Mouse (Mus musculus) CH12.LX (cell line): Measurements from ENCODE around the gene Pafah1b2. TPM values are rescaled to one million over a fixed set of nuclear protein-coding genes. Genes with fewer than 3 reads are reported as not detected.

ENCODE experiments used
- DNase-seq: peaks from one replicate; pipeline ENCODE4 v3.0.0-alpha.2; 2013; ENCODE audit errors: extremely low read depth
- H3K27ac ChIP-seq: 2 replicates; pipeline ENCODE4 v1.5.1; 2012; ENCODE audit warnings: low read depth, mild to moderate bottlenecking, control low read depth, moderate library complexity; ENCODE audit not compliant: insufficient read depth
- H3K27me3 ChIP-seq: replicated peaks from 2 replicates; pipeline ENCODE3; 2012; ENCODE audit warnings: inconsistent platforms
- H3K36me3 ChIP-seq, 2 experiments: replicated peaks in 1 of 2; 2 replicates each; pipeline versions ENCODE3 to v1.6.1; 2012; ENCODE audit warnings: inconsistent platforms in 1 of 2, low read length in 1 of 2, mild to moderate bottlenecking in 1 of 2, mixed read lengths in 1 of 2, moderate library complexity in 1 of 2; ENCODE audit not compliant: control insufficient read depth in 1 of 2, insufficient read depth in 1 of 2
- H3K4me1 ChIP-seq, 2 experiments: 2 replicates each; pipeline ENCODE4 v1.6.1; 2012; ENCODE audit warnings: inconsistent platforms in 1 of 2, moderate library complexity in 1 of 2; ENCODE audit not compliant: insufficient read depth in 2 of 2, control insufficient read depth in 1 of 2
- H3K4me2 ChIP-seq: 2 replicates; pipeline ENCODE4 v1.6.1; 2012; ENCODE audit warnings: low read depth, mild to moderate bottlenecking, control low read depth; ENCODE audit not compliant: poor library complexity, insufficient read depth, severe bottlenecking
- H3K4me3 ChIP-seq, 3 experiments: fragments of 150-350 bp in 1 of 3; sonication (generic) in 1 of 3; replicated peaks in 1 of 3; 2 replicates each; pipeline versions ENCODE3 to v1.5.1; 2011 to 2012; ENCODE audit warnings: low read depth in 2 of 3, low read length in 2 of 3, mild to moderate bottlenecking in 2 of 3, moderate library complexity in 2 of 3, control low read depth in 1 of 3, improper control_type of control experiment in 1 of 3, inconsistent platforms in 1 of 3, mixed read lengths in 1 of 3; ENCODE audit not compliant: poor library complexity in 1 of 3
- H3K79me2 ChIP-seq: replicated peaks from 2 replicates; pipeline ENCODE4 v1.6.1; 2012; ENCODE audit warnings: mild to moderate bottlenecking, moderate library complexity; ENCODE audit not compliant: control insufficient read depth, poor library complexity, insufficient read depth, severe bottlenecking; ENCODE audit errors: extremely low read depth
- H3K9ac ChIP-seq: 2 replicates; pipeline ENCODE4 v1.6.1; 2012; ENCODE audit warnings: low read depth, mild to moderate bottlenecking, control low read depth, moderate library complexity; ENCODE audit not compliant: insufficient read depth
- H3K9me3 ChIP-seq: replicated peaks from 2 replicates; pipeline ENCODE3; 2012; ENCODE audit warnings: low read length, inconsistent platforms, mixed read lengths
- BHLHE40 ChIP-seq: IDR thresholded peaks from 2 replicates; pipeline ENCODE4 v1.6.1; 2011; ENCODE audit warnings: mild to moderate bottlenecking, low read depth, low read length, improper control_type of control experiment
- CHD2 ChIP-seq: IDR thresholded peaks from 2 replicates; pipeline ENCODE4 v1.6.1; 2011; ENCODE audit warnings: low read length, improper control_type of control experiment
- E2F4 ChIP-seq: IDR thresholded peaks from 2 replicates; pipeline ENCODE4 v1.6.1; 2011; ENCODE audit warnings: low read depth, low read length, improper control_type of control experiment; ENCODE audit not compliant: insufficient replicate concordance
- ELF1 ChIP-seq: IDR thresholded peaks from 2 replicates; pipeline ENCODE4 v1.6.1; 2014; ENCODE audit warnings: low read depth, mild to moderate bottlenecking, inconsistent platforms, low read length, improper control_type of control experiment
- EP300 ChIP-seq: IDR thresholded peaks from 2 replicates; pipeline ENCODE4 v1.6.1; 2011; ENCODE audit warnings: low read length, improper control_type of control experiment
- ETS1 ChIP-seq: conservative IDR thresholded peaks from 2 replicates; pipeline ENCODE4 v1.6.1; 2012; ENCODE audit warnings: low read depth, mild to moderate bottlenecking, inconsistent platforms, low read length, improper control_type of control experiment, moderate library complexity
- GABPA ChIP-seq: IDR thresholded peaks from 2 replicates; pipeline ENCODE4 v1.6.1; 2012; ENCODE audit warnings: low read depth, low read length, improper control_type of control experiment, inconsistent platforms; ENCODE audit not compliant: insufficient replicate concordance
- JUND ChIP-seq: conservative IDR thresholded peaks from 2 replicates; pipeline ENCODE4 v1.6.1; 2011; ENCODE audit warnings: low read depth, low read length, improper control_type of control experiment
- MAZ ChIP-seq: IDR thresholded peaks from 2 replicates; pipeline ENCODE4 v1.6.1; 2012; ENCODE audit warnings: low read depth, mild to moderate bottlenecking, inconsistent platforms, low read length, improper control_type of control experiment, moderate library complexity
- MEF2A ChIP-seq: IDR thresholded peaks from 2 replicates; pipeline ENCODE4 v1.6.1; 2014; ENCODE audit warnings: low read depth, mild to moderate bottlenecking, inconsistent platforms, low read length, improper control_type of control experiment, borderline replicate concordance
- MXI1 ChIP-seq: IDR thresholded peaks from 2 replicates; pipeline ENCODE4 v1.6.1; 2011; ENCODE audit warnings: mild to moderate bottlenecking, low read depth, low read length, improper control_type of control experiment
- MYC ChIP-seq: IDR thresholded peaks from 2 replicates; pipeline ENCODE4 v1.6.1; 2011; ENCODE audit warnings: low read depth, mild to moderate bottlenecking, improper control_type of control experiment, low read length
- NELFE ChIP-seq: IDR thresholded peaks from 2 replicates; pipeline ENCODE4 v1.6.1; 2011; ENCODE audit warnings: low read depth, low read length, improper control_type of control experiment
- NRF1 ChIP-seq: IDR thresholded peaks from 2 replicates; pipeline ENCODE4 v1.6.1; 2014; ENCODE audit warnings: low read depth, mild to moderate bottlenecking, inconsistent platforms, low read length, improper control_type of control experiment, moderate library complexity
- POLR2A ChIP-seq: IDR thresholded peaks from 2 replicates; pipeline ENCODE4 v1.6.1; 2011; ENCODE audit warnings: low read depth, mild to moderate bottlenecking, improper control_type of control experiment, low read length
- POLR2AphosphoS2 ChIP-seq: IDR thresholded peaks from 2 replicates; pipeline ENCODE4 v1.6.1; 2011; ENCODE audit warnings: low read depth, low read length, improper control_type of control experiment
- SIN3A ChIP-seq: IDR thresholded peaks from 2 replicates; pipeline ENCODE4 v1.6.1; 2012; ENCODE audit warnings: low read length, improper control_type of control experiment, inconsistent platforms
- SMC3 ChIP-seq: IDR thresholded peaks from 2 replicates; pipeline ENCODE4 v1.6.1; 2011; ENCODE audit warnings: low read depth, low read length, improper control_type of control experiment
- TBP ChIP-seq: conservative IDR thresholded peaks from 2 replicates; pipeline ENCODE4 v1.6.1; 2011; ENCODE audit warnings: low read depth, low read length, improper control_type of control experiment
- TCF12 ChIP-seq: IDR thresholded peaks from 2 replicates; pipeline ENCODE4 v1.6.1; 2014; ENCODE audit warnings: low read depth, mild to moderate bottlenecking, inconsistent platforms, low read length, improper control_type of control experiment
- UBTF ChIP-seq: IDR thresholded peaks from 2 replicates; pipeline ENCODE4 v1.6.1; 2012; ENCODE audit warnings: low read depth, mild to moderate bottlenecking, inconsistent platforms, low read length, improper control_type of control experiment, moderate library complexity
- USF1 ChIP-seq: IDR thresholded peaks from 2 replicates; pipeline ENCODE4 v1.6.1; 2014; ENCODE audit warnings: low read depth, mild to moderate bottlenecking, inconsistent platforms, low read length, improper control_type of control experiment
- USF2 ChIP-seq: conservative IDR thresholded peaks from 2 replicates; pipeline ENCODE4 v1.6.1; 2011; ENCODE audit warnings: low read depth, low read length, improper control_type of control experiment
- ZC3H11A ChIP-seq: IDR thresholded peaks from 2 replicates; pipeline ENCODE4 v1.6.1; 2012; ENCODE audit warnings: low read depth, mild to moderate bottlenecking, inconsistent platforms, low read length, improper control_type of control experiment
- ZKSCAN1 ChIP-seq: IDR thresholded peaks from 2 replicates; pipeline ENCODE4 v1.6.1; 2012; ENCODE audit warnings: low read depth, inconsistent platforms, low read length, improper control_type of control experiment, borderline replicate concordance
- ZMIZ1 ChIP-seq: IDR thresholded peaks from 2 replicates; pipeline ENCODE4 v1.6.1; 2012; ENCODE audit warnings: low read depth, mild to moderate bottlenecking, inconsistent platforms, low read length, improper control_type of control experiment
- ZNF384 ChIP-seq: IDR thresholded peaks from 2 replicates; pipeline ENCODE4 v1.6.1; 2012; ENCODE audit warnings: low read depth, low read length, improper control_type of control experiment, inconsistent platforms
- dilution Hi-C: fragments of 300-500 bp; cut with MboI; formaldehyde crosslinking; loops from 2 replicates; pipeline ENCODE4 v1.14.3; 2020; ENCODE audit warnings: low sequenced_read_pairs; ENCODE audit not compliant: extremely low pct_unique_long_range_greater_than_20kb, extremely low pct_ligation_motif_present
- in situ Hi-C: fragments of 300-500 bp; cut with MboI; formaldehyde crosslinking; loops from 3 replicates; pipeline ENCODE4 v1.14.3; 2019; ENCODE audit warnings: low sequenced_read_pairs, low pct_ligation_motif_present, low pct_unique_long_range_greater_than_20kb, mixed read lengths
- polyA plus RNA-seq: library from polyadenylated mRNA; unstranded; fragments of >175 nt; gene quantifications from 2 replicates; pipeline ENCODE4 v1.2.1, GENCODE M21; 2012; ENCODE audit warnings: low read depth; ENCODE audit not compliant: insufficient read length
- total RNA-seq, 2 experiments: library from RNA; depleted of rRNA; stranded (reverse); fragments of 300-350 nt in 1 of 2; fragments of >200 nt in 1 of 2; gene quantifications; 2 replicates each; pipeline ENCODE4 v1.2.3; 2012 to 2014

Pafah1b2 gene
- total and polyA plus RNA-seq, 3 experiments, result 94.8 to 122 (median 109) TPM

DNA sequence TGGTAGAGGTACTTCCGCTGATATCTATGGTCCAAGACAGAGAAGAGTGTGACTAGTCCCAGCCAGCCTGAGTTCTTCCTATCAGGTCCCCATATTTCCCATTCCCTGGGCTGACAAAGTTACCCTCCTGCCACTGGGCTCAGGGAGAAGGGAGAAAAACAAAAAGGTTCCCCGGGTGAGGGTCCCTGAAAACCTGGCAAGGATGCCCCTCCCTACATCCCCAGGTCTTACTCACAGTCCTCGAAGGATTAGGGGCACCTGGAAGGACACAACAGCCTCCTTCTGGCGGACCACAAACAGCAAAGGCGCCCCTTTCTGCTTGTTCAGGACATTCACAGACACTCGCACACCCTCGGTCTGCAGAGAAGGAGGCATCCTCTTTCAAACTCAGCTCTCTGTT, 59.6 kb downstream of the Pafah1b2 start:
- H3K79me2 ChIP-seq, result peaks cover 6% of the 10 kb centered on the region; the same call in 1 of the 2 replicates
- H3K27ac ChIP-seq, result no peak overlapping the region
- in situ Hi-C loops, result no loop called here
- H3K9ac ChIP-seq, result 0 out of 2 replicates have a peak overlapping the region, but pooled peaks have one; percentile 98
- no peak overlapping the region for H3K4me2 ChIP-seq
- dilution Hi-C loops, result no loop called here
- TF ChIP-seq MAZ (no peak), SIN3A (no peak), TCF12 (no peak), POLR2AphosphoS2 (no peak), NELFE (no peak), USF2 (no peak), USF1 (no peak), NRF1 (no peak), MXI1 (no peak), BHLHE40 (no peak), ETS1 (no peak), UBTF (no peak), E2F4 (no peak)
- H3K4me1 ChIP-seq, result peaks cover 6 to 27% of the 10 kb centered on the region in 2 experiments; a peak in 3 of 4 replicates
- DNase-seq, result no peak
- H3K27me3 ChIP-seq, result no peaks in the 10 kb centered on the region
- H3K36me3 ChIP-seq, result peaks cover 32 to 54% of the 10 kb centered on the region in 2 experiments
- H3K9me3 ChIP-seq, result no peaks in the 10 kb centered on the region
- peak overlapping the region in 2 of 3 experiments; percentile 90 to 94 for H3K4me3 ChIP-seq

DNA sequence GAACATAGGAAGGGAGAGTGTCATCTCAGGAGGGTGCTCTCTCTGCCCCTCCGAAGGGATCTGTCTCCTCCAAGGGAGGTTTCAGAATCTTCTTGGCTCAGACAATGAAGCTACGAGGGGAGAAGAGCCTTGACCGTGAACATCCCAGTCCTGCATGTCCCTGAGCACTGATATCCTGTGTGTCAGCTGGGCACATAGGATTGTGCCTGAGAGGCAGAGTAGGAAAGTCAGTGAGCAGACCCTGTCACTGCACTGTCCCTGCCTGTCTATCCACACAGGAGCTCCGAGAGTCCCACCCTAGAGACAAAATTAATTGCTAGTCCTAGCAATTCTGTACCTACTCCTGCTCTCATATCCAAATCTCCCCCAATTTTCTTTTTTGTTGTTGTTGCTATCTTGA, 60.4 kb downstream of the Pafah1b2 start:
- no peak overlapping the region for H3K9ac ChIP-seq
- TF ChIP-seq TBP, result no peak
- no peak for TF ChIP-seq ZC3H11A
- no peak for TF ChIP-seq JUND
- TF ChIP-seq MAZ, result no peak
- TF ChIP-seq GABPA, result no peak
- no peak for TF ChIP-seq EP300
- TF ChIP-seq MYC, result no peak
- no peak for TF ChIP-seq POLR2A
- TF ChIP-seq UBTF, result no peak
- TF ChIP-seq ZMIZ1, result no peak
- no peak for TF ChIP-seq ELF1
- TF ChIP-seq NELFE, result no peak
- no peak for TF ChIP-seq CHD2
- TF ChIP-seq ZKSCAN1, result no peak
- no peak for TF ChIP-seq MEF2A
- TF ChIP-seq SIN3A, result no peak
- no peak for TF ChIP-seq MXI1
- TF ChIP-seq BHLHE40, result no peak
- TF ChIP-seq ZNF384, result no peak
- no peak for TF ChIP-seq SMC3
- no peak overlapping the region for H3K4me2 ChIP-seq
- no peak overlapping the region for H3K27ac ChIP-seq
- H3K9me3 ChIP-seq, result no peaks in the 10 kb centered on the region
- in situ Hi-C loops (no loop called here), dilution Hi-C loops (no loop called here)
- peaks cover 37 to 59% of the 10 kb centered on the region in 2 experiments for H3K36me3 ChIP-seq
- H3K4me3 ChIP-seq, result no peak overlapping the region
- H3K27me3 ChIP-seq, result no peaks in the 10 kb centered on the region
- DNase-seq, result no peak
- peaks cover 6 to 30% of the 10 kb centered on the region in 2 experiments; a peak in 3 of 4 replicates for H3K4me1 ChIP-seq
- peaks cover 6% of the 10 kb centered on the region; the same call in 1 of the 2 replicates for H3K79me2 ChIP-seq
